Mouse (Mus musculus): Measurements from ENCODE around the gene Gm42688. TPM values are rescaled to one million over a fixed set of nuclear protein-coding genes. Genes with fewer than 3 reads are reported as not detected.

The Gm42688 gene
- 1.1 and 1.4 TPM in 2 replicates for polyA plus RNA-seq (2015; fragmentation: Nextera tagmentation; extraction: Ambion mirVana)

GRCm38 (mm10) chr6:83101316-83101687 is at the start of gene Gm42688, which contains the start of gene Ccdc142:
Gm42688 (plus strand) TSS chr6:83101617.
Ccdc142 (plus strand) TSS chr6:83101601.
- no peaks in the 10 kb centered on the region for H3K9me3 ChIP-seq (replicated peaks)
- H3K9ac ChIP-seq = peak within 1 kb of the TSS; percentile 78
- peak within 1 kb of the TSS; percentile 73 for H3K4me3 ChIP-seq (replicated peaks)
- H3K4me2 ChIP-seq = peak within 1 kb of the TSS; percentile 100
- peak; percentile 79 for ATAC-seq (ENCODE audit: insufficient read depth)
- H3K4me1 ChIP-seq (replicated peaks) = peaks cover 29% of the 10 kb centered on the region
- H3K27ac ChIP-seq (replicated peaks) = peak within 1 kb of the TSS; percentile 81
- 1% methylated on average over 25 of the region's 25 CpGs for WGBS (ENCODE audit: insufficient replicate concordance)
- H3K36me3 ChIP-seq (replicated peaks) = peaks cover 11% of the 10 kb centered on the region; the same call in 1 of the 2 replicates
- peaks cover 26% of the 10 kb centered on the region for H3K27me3 ChIP-seq

- 2% methylated on average over 26 of the region's 26 CpGs for WGBS (ENCODE audit: insufficient replicate concordance)
- Histone ChIP-seq H3K27me3 (no peaks in the 10 kb centered on the region), H3K4me3 (replicated peaks) (peak overlapping the region; percentile 77), H3K4me2 (peak overlapping the region; percentile 91), H3K36me3 (replicated peaks) (peaks cover 47% of the 10 kb centered on the region), H3K27ac (replicated peaks) (peak overlapping the region; percentile 94), H3K4me1 (replicated peaks) (peaks cover 70% of the 10 kb centered on the region), H3K9me3 (replicated peaks) (no peaks in the 10 kb centered on the region), H3K9ac (peak overlapping the region; percentile 95)
- ATAC-seq (ENCODE audit: insufficient read depth) = no peak
These were observed 48.1 kb upstream of the Gm42688 start for GRCm38 (mm10) chr6:83053136-83053960.

DNA sequence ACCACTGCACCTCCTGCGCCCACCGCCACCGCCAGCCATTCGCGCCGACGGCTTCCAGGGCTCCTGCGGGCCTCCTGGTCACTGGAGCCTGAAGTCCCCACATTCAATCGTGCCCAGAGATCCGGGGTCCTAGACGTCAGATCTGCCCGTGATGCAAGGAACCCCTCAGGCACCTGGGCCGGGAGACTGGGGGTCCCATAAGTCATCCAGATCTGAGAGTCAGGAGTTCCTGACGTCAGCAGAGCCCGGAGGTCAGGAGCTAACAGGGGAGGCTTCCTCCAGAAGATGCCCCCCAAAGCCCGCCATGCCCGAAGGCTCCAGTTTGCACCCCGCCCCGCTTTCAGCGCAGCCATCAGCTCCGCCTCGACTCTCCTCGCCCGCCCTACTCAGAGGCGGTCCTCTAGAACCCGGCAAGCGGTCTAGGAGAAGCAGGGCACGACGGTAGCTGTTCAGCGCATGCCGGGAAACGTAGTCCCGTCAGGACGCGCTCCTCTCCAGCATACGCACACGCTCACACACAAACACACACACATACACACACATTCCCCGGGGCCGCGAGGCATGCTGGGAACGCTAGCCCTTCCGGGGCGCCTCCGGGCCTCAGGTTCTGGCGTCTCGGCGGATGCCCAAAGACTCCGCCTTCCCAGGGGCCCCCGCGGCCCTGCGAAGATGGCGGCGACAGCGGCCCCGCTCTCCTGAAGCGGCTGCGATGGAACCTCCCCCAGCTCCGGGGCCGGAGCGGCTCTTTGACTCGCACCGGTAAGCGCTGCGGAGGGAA is 47.2 kb upstream of the Gm42688 start, which contains the start of gene Aup1:
Aup1 (plus strand) TSS at position 448 of the 778 bp plus-strand sequence.
- Histone ChIP-seq H3K9me3 (replicated peaks) (no peaks in the 10 kb centered on the region), H3K36me3 (replicated peaks) (peaks cover 50% of the 10 kb centered on the region), H3K27me3 (peaks cover under 1% of the 10 kb centered on the region; the same call in 1 of the 2 replicates), H3K9ac (peak within 1 kb of the TSS; percentile 95), H3K4me1 (replicated peaks) (peaks cover 76% of the 10 kb centered on the region), H3K27ac (replicated peaks) (peak within 1 kb of the TSS; percentile 94), H3K4me3 (replicated peaks) (peak within 1 kb of the TSS; percentile 77), H3K4me2 (peak within 1 kb of the TSS; percentile 91)
- ATAC-seq (ENCODE audit: insufficient read depth) = peak; percentile 95
- WGBS (ENCODE audit: insufficient replicate concordance) = under 1% methylated on average over 64 of the region's 64 CpGs

DNA sequence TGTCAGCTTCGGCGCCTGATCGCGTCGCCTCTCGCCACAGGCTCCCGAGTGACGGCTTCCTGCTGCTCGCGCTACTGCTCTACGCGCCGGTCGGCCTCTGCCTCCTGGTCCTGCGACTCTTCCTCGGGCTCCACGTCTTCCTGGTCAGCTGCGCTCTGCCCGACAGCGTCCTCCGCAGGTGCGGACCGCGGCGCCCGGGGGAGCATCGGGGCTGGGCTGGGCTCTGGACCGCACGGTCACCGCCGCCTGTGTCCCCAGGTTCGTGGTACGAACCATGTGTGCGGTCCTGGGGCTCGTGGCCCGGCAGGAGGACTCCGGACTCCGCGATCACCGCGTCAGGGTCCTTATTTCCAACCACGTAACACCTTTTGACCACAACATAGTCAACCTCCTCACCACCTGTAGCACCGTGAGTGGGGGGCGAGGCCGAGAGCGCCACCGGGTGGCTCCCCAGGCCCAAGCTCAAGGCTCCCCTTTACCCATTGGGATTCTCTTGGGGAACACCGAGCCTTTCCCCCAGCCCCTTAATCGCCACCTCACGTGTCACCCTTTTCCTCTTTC is 46.5 kb upstream of the Gm42688 start, which contains the start of gene Htra2:
Htra2 (minus strand) TSS at position 403 of the 561 bp plus-strand sequence.
- H3K36me3 ChIP-seq (replicated peaks) = peaks cover 50% of the 10 kb centered on the region
- H3K9me3 ChIP-seq (replicated peaks) = no peaks in the 10 kb centered on the region
- peaks cover 73% of the 10 kb centered on the region for H3K4me1 ChIP-seq (replicated peaks)
- peaks cover 5% of the 10 kb centered on the region for H3K27me3 ChIP-seq
- ATAC-seq (ENCODE audit: insufficient read depth) = peak; percentile 22
- H3K9ac ChIP-seq = peak within 1 kb of the TSS; percentile 95
- peak within 1 kb of the TSS; percentile 94 for H3K27ac ChIP-seq (replicated peaks)
- peak within 1 kb of the TSS; percentile 91 for H3K4me2 ChIP-seq
- H3K4me3 ChIP-seq (replicated peaks) = peak within 1 kb of the TSS; percentile 77
- WGBS (ENCODE audit: insufficient replicate concordance) = under 1% methylated on average over 50 of the region's 50 CpGs

GRCm38 (mm10) chr6:83057790-83058189 is 43.6 kb upstream of the Gm42688 start, which contains the start of gene Dqx1:
Dqx1 (plus strand) TSS chr6:83057844.
- ATAC-seq (ENCODE audit: insufficient read depth) = no peak
- peaks cover 33% of the 10 kb centered on the region for H3K27me3 ChIP-seq
- peak within 1 kb of the TSS; percentile 25; the same call in 1 of the 2 replicates for H3K9ac ChIP-seq
- peak within 1 kb of the TSS; percentile 50 for H3K4me2 ChIP-seq
- peaks cover 51% of the 10 kb centered on the region for H3K4me1 ChIP-seq (replicated peaks)
- peaks cover 30% of the 10 kb centered on the region for H3K36me3 ChIP-seq (replicated peaks)
- H3K9me3 ChIP-seq (replicated peaks) = no peaks in the 10 kb centered on the region
- 65% methylated on average over 3 of the region's 3 CpGs for WGBS (ENCODE audit: insufficient replicate concordance)
- peak within 1 kb of the TSS; percentile 63 for H3K27ac ChIP-seq (replicated peaks)
- peak within 1 kb of the TSS; percentile 77 for H3K4me3 ChIP-seq (replicated peaks)

DNA sequence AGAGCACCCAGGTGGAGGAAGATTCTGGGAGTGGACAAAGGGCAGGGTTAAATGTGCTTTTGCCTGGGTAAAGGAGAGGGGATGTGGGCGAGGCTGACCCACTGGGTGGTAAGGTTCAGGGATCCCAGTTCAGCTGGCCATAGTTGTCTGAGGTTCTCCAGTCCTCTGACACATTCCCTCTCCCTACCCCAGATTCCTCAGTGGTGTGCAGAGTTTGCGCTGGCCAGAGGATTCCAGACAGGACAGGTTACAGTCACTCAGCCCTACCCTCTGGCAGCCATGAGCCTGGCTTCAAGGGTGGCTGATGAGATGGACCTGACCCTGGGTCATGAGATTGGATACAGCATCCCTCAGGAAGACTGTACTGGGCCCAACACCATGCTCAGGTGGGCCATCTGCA is 42.7 kb upstream of the Gm42688 start:
- peaks cover 43% of the 10 kb centered on the region for H3K4me1 ChIP-seq (replicated peaks)
- H3K27ac ChIP-seq (replicated peaks) = 0 out of 2 replicates have a peak overlapping the region, but pooled peaks have one; percentile 63
- no peak for ATAC-seq (ENCODE audit: insufficient read depth)
- WGBS (ENCODE audit: insufficient replicate concordance) = 71% methylated on average over 2 of the region's 2 CpGs
- H3K9me3 ChIP-seq (replicated peaks) = no peaks in the 10 kb centered on the region
- H3K9ac ChIP-seq = peak overlapping the region; percentile 25; the same call in 1 of the 2 replicates
- peaks cover 42% of the 10 kb centered on the region for H3K27me3 ChIP-seq
- H3K36me3 ChIP-seq (replicated peaks) = peaks cover 30% of the 10 kb centered on the region
- H3K4me3 ChIP-seq (replicated peaks) = peak overlapping the region; percentile 38
- H3K4me2 ChIP-seq = peak overlapping the region; percentile 50

GRCm38 (mm10) chr6:83065995-83066394 is 35.4 kb upstream of the Gm42688 start:
- H3K4me1 ChIP-seq (replicated peaks) = peaks cover 28% of the 10 kb centered on the region
- no peak for ATAC-seq (ENCODE audit: insufficient read depth)
- H3K9ac ChIP-seq = no peak overlapping the region
- H3K9me3 ChIP-seq (replicated peaks) = no peaks in the 10 kb centered on the region
- WGBS (ENCODE audit: insufficient replicate concordance) = 31% methylated on average over 8 of the region's 8 CpGs
- H3K36me3 ChIP-seq (replicated peaks) = no peaks in the 10 kb centered on the region
- no peak overlapping the region for H3K27ac ChIP-seq (replicated peaks)
- peaks cover 100% of the 10 kb centered on the region for H3K27me3 ChIP-seq
- H3K4me3 ChIP-seq (replicated peaks) = no peak overlapping the region
- H3K4me2 ChIP-seq = no peak overlapping the region

GRCm38 (mm10) chr6:83066441-83066840 is 35.0 kb upstream of the Gm42688 start:
- H3K4me2 ChIP-seq = no peak overlapping the region
- no peak overlapping the region for H3K4me3 ChIP-seq (replicated peaks)
- peaks cover 100% of the 10 kb centered on the region for H3K27me3 ChIP-seq
- no peak overlapping the region for H3K27ac ChIP-seq (replicated peaks)
- peaks cover 32% of the 10 kb centered on the region for H3K4me1 ChIP-seq (replicated peaks)
- no peaks in the 10 kb centered on the region for H3K36me3 ChIP-seq (replicated peaks)
- no peak for ATAC-seq (ENCODE audit: insufficient read depth)
- no peaks in the 10 kb centered on the region for H3K9me3 ChIP-seq (replicated peaks)
- 29% methylated on average over 6 of the region's 6 CpGs for WGBS (ENCODE audit: insufficient replicate concordance)
- no peak overlapping the region for H3K9ac ChIP-seq

GRCm38 (mm10) chr6:83068221-83068620 is 33.2 kb upstream of the Gm42688 start:
- no peak for ATAC-seq (ENCODE audit: insufficient read depth)
- Histone ChIP-seq H3K4me1 (replicated peaks) (peaks cover 32% of the 10 kb centered on the region), H3K9ac (no peak overlapping the region), H3K36me3 (replicated peaks) (no peaks in the 10 kb centered on the region), H3K27me3 (peaks cover 100% of the 10 kb centered on the region), H3K4me3 (replicated peaks) (peak overlapping the region; percentile 32; the same call in 1 of the 2 replicates), H3K9me3 (replicated peaks) (no peaks in the 10 kb centered on the region), H3K4me2 (peak overlapping the region; percentile 54), H3K27ac (replicated peaks) (no peak overlapping the region)
- WGBS (ENCODE audit: insufficient replicate concordance) = 11% methylated on average over 8 of the region's 8 CpGs

DNA sequence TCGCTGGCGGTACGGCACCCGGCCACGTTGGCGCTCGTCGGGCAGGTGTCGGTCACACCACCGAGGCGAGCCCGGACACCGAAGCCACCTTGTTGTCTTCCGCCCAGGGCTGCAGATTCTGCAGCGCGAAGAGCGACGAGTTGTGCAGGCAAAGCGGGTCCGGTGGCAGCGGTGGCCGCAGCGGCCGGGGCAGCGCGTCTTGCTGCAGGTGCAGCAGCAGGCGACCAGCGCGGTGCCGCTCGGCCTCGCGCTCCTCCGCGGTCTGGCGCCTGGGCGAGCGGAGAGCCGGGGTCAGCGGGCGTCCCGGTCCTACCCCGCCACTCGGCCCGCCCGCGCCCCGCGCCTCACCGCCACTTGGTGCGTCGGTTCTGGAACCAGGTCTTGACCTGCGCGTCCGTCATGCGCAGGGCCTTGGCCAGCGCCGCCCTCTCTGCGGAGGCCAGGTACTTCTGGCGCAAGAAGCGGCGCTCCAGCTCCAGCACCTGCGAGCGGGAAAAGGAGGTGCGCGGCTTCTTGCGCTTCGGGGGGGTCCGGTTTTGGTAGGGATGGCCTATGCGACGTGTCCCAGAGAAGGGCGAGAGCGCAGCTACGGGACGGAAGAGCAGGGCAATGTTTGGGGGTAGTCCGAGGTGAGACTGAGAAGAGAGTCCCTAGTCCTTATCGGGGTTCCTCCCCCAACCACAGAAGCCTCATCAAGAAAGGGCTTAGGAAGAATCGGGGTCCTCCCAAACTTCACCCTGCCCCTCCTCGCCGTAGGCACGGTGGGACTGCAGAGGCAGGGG is 32.5 kb upstream of the Gm42688 start:
- H3K27ac ChIP-seq (replicated peaks) = no peak overlapping the region
- H3K4me3 ChIP-seq (replicated peaks) = peak overlapping the region; percentile 32
- H3K9me3 ChIP-seq (replicated peaks) = no peaks in the 10 kb centered on the region
- H3K4me2 ChIP-seq = peak overlapping the region; percentile 54
- H3K36me3 ChIP-seq (replicated peaks) = no peaks in the 10 kb centered on the region
- no peak overlapping the region for H3K9ac ChIP-seq
- ATAC-seq (ENCODE audit: insufficient read depth) = no peak
- 2% methylated on average over 81 of the region's 81 CpGs for WGBS (ENCODE audit: insufficient replicate concordance)
- H3K4me1 ChIP-seq (replicated peaks) = peaks cover 32% of the 10 kb centered on the region
- peaks cover 100% of the 10 kb centered on the region for H3K27me3 ChIP-seq

Measured in liver, embryonic 15.5 days (tissue).